Mouse (Mus musculus) stomach, embryonic 15.5 days (tissue): ENCODE measurements around the gene Lpgat1. TPM values are rescaled to one million over a fixed set of nuclear protein-coding genes. Genes with fewer than 3 reads are reported as not detected.

Experiments
- ATAC-seq: fragments of 200-750 bp; cut with Nextera tagmentation; 2 replicates; pipeline ENCODE4 v1.8.0; 2017; ENCODE audit warnings: low read depth, moderate number of reproducible peaks, moderate TSS enrichment; ENCODE audit not compliant: insufficient read depth, low FRiP score
- H3K27ac ChIP-seq: fragments of 300-500 bp; sonication (generic); 2 replicates; pipeline ENCODE4 v1.5.1; 2015; ENCODE audit warnings: mild to moderate bottlenecking, inconsistent platforms
- H3K27me3 ChIP-seq: fragments of 300-500 bp; sonication (generic); replicated peaks from 2 replicates; pipeline ENCODE4 v1.6.1; 2015; ENCODE audit warnings: inconsistent platforms
- H3K36me3 ChIP-seq: fragments of 300-500 bp; sonication (generic); 2 replicates; pipeline ENCODE4 v1.6.1; 2015; ENCODE audit warnings: inconsistent platforms
- H3K4me1 ChIP-seq: fragments of 300-500 bp; sonication (generic); 2 replicates; pipeline ENCODE4 v1.6.1; 2015; ENCODE audit warnings: inconsistent platforms
- H3K4me2 ChIP-seq: fragments of 300-500 bp; sonication (generic); 2 replicates; pipeline ENCODE4 v1.6.1; 2015; ENCODE audit warnings: mild to moderate bottlenecking, inconsistent platforms
- H3K4me3 ChIP-seq: fragments of 300-500 bp; sonication (generic); replicated peaks from 2 replicates; pipeline ENCODE4 v1.5.1; 2015; ENCODE audit warnings: inconsistent platforms
- H3K9ac ChIP-seq: fragments of 300-500 bp; sonication (generic); 2 replicates; pipeline ENCODE4 v1.6.1; 2015; ENCODE audit warnings: inconsistent platforms
- H3K9me3 ChIP-seq: fragments of 300-500 bp; sonication (generic); 2 replicates; pipeline ENCODE4 v1.6.1; 2016; ENCODE audit warnings: inconsistent platforms
- WGBS: fragments of 180-500 bp; shearing (Covaris S2); methylation state at CpG from one replicate; pipeline ENCODE4 v1.1.7; 2015; 5-methylcytosine and 5-hydroxymethylcytosine counted together
- polyA plus RNA-seq: library from polyadenylated mRNA; unstranded; fragments of >200 nt; fragmentation: Nextera tagmentation; extraction: Ambion mirVana; gene quantifications from 2 replicates; pipeline ENCODE4 v1.2.1, GENCODE M21; 2015

Lpgat1 gene
- polyA plus RNA-seq, 1 experiment from 2014 or later = 40.4 TPM

DNA sequence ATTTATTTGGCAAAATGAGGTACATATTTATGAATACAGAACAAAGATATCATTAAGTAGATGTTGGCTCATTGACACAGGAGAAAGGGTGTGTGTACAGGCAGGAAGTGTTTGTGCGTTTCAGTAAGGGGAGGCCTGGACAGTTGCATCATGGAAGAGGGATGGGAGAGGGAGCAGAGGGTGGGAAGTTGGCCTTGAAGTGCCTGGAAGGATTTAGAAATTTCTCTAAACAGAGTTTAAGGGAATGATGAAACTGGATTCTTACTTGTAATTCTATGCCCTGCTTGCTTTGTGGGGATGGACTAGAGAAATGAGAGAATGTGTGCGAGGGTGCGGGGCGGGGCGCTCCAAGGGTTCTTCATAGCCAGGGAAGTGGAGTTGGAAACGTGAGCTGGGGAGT, 20.2 kb downstream of the Lpgat1 start:
- no peak overlapping the region for H3K4me3 ChIP-seq
- 69% methylated on average over 6 of the region's 6 CpGs for WGBS
- H3K4me1 ChIP-seq = no peaks in the 10 kb centered on the region
- H3K9me3 ChIP-seq = no peaks in the 10 kb centered on the region
- H3K27ac ChIP-seq = no peak overlapping the region
- no peak overlapping the region for H3K4me2 ChIP-seq
- no peak overlapping the region for H3K9ac ChIP-seq
- no peak for ATAC-seq
- no peaks in the 10 kb centered on the region for H3K27me3 ChIP-seq
- no peaks in the 10 kb centered on the region for H3K36me3 ChIP-seq

DNA sequence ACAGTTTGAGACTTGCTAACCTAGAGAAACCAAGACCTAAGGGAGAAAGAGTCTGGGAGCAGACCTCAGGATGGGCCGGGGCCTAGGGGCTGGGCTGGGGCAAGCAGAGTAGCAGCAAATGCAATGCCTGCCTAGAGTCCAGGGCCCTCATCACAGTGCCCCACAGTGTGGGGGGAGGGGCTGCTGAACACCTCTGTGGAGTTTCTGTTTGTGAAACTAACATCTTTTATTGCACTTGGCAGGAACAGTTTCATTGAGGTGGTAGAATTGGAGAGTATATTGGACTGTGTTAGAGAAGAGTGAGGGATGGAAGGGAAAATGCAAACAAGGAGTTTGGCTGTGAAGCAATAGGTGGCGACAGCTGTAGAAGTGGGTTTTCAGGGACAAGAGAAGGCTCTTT, 21.1 kb downstream of the Lpgat1 start:
- H3K9me3 ChIP-seq = no peaks in the 10 kb centered on the region
- H3K27ac ChIP-seq = no peak overlapping the region
- no peak overlapping the region for H3K4me3 ChIP-seq
- H3K4me2 ChIP-seq = no peak overlapping the region
- H3K27me3 ChIP-seq = no peaks in the 10 kb centered on the region
- no peaks in the 10 kb centered on the region for H3K4me1 ChIP-seq
- ATAC-seq = no peak
- H3K36me3 ChIP-seq = no peaks in the 10 kb centered on the region
- H3K9ac ChIP-seq = no peak overlapping the region
- WGBS = 84% methylated on average over 2 of the region's 2 CpGs

DNA sequence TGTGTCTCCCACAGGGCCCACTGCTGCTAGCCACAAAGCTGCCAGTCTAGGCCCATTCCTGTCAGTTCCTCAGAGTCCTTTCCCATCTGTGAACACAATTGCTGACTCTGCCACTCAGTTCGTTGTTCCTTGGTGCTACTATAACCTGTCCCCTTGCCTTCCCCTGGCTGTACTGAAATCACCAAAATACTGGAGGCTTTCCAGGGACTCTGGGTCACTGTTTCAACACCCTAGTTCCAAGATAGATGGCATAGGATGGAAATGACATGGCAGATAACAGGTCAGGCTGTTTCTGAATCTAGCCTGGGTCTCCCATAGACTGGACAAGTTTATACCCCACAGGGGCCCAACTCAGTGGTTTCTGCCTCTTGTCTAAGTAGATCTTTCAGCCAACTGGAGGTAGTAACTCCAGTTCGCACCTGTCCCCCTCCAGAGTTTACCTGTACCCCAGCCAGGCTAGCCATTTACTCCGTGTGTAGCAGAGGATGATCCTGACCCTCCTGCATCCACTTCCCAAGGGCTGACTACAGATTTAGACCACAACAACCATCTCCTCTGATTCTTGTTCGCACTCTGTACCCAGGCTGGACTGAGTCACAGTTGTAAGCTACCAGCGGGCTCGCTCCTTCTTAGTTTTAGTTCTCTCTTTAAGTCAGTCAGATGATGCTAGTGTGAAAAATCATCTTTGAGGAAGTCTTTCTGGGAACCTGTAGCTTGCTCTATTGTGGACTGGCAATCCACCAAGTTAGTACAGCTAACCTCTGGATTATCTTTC, 23.1 kb downstream of the Lpgat1 start:
- WGBS = 87% methylated on average over 6 of the region's 6 CpGs
- Histone ChIP-seq H3K4me2 (no peak overlapping the region), H3K4me1 (no peaks in the 10 kb centered on the region), H3K4me3 (no peak overlapping the region), H3K27ac (no peak overlapping the region), H3K9me3 (no peaks in the 10 kb centered on the region), H3K36me3 (no peaks in the 10 kb centered on the region; the same call in 1 of the 2 replicates), H3K27me3 (no peaks in the 10 kb centered on the region), H3K9ac (no peak overlapping the region)
- no peak for ATAC-seq

DNA sequence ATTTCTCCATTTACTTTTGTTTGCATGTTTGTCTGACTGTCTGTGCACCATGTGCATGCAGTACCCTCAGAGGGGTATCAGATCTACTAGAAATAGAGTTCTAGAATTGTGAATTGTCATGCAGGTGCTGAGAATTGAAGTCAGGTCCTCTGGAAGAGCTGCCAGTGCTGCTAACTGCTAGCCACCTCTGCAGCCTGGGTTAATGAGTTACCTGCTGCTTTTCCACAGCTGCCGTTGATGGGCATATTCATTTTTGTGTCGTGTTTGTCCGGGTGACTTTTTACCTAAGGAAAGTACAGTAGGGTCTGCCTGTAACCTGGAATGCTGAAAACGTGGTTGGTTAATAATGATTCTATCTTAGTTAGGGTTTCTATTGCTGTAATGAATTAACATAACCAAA, 24.0 kb downstream of the Lpgat1 start:
- no peaks in the 10 kb centered on the region for H3K9me3 ChIP-seq
- no peak overlapping the region for H3K9ac ChIP-seq
- ATAC-seq = no peak

DNA sequence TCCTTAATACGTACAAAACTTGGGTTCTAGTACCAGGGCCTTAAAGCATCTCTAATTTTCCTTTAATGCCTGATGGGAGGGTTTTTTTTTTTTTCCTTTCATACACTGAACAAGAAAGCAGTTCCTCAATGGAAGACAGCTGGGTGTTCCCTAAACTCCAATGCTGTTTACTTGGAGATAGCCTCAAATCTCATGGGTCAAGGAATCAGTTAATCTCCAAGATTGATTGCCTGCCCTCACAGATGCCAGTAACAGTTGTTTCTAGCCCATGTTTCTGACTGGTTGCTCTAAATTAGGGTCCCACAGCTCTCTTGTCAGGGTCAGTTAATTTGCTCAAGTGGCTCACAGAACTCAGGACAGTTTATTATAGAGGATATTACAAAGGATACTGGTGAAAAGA, 30.8 kb downstream of the Lpgat1 start:
- WGBS = 68% methylated on average over 1 of the region's 1 CpGs
- H3K4me1 ChIP-seq = no peaks in the 10 kb centered on the region

More for the DNA sequence above, 24.0 kb downstream of the Lpgat1 start:
- 59% methylated on average over 4 of the region's 4 CpGs for WGBS
- no peaks in the 10 kb centered on the region for H3K27me3 ChIP-seq
- no peaks in the 10 kb centered on the region; the same call in 1 of the 2 replicates for H3K36me3 ChIP-seq
- H3K27ac ChIP-seq = no peak overlapping the region
- H3K4me1 ChIP-seq = no peaks in the 10 kb centered on the region
- H3K4me2 ChIP-seq = no peak overlapping the region
- no peak overlapping the region for H3K4me3 ChIP-seq

DNA sequence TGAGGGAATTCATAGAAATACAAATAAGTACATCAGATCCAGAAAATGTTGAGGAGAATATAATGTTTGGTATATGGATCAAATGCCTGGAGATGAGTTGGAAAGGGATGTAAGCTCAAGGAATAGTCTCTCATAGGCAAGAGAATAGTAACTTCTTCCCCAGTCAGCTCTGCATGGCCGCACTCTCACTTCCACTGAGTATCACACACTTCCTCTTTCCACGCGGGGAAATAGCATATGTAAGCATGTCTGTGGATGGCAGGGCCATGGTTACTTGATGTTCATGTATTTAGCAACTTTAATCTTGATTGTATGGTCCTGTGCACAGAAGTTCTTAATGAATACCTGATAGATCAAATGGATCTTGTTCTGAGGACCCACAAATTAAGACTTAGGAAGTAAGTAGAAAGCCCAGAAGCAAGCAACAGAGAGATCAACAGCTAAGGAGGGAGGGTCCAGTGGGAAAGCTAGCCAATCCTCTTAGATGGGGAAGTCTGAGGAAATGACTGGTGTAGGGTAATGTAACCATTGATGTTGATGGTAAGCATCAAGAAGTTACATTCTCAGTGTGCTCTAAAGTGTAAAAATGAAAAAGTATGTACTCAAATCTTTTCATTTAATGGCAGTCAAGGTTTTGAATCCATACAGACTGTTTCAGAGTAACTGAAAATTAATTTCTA, 39.0 kb downstream of the Lpgat1 start:
- WGBS = 81% methylated on average over 3 of the region's 3 CpGs
- Histone ChIP-seq H3K9me3 (no peaks in the 10 kb centered on the region), H3K36me3 (peaks cover 9% of the 10 kb centered on the region; the same call in 1 of the 2 replicates)

More for the DNA sequence above, 30.8 kb downstream of the Lpgat1 start:
- ATAC-seq = no peak
- H3K27ac ChIP-seq = no peak overlapping the region
- H3K27me3 ChIP-seq = no peaks in the 10 kb centered on the region
- H3K9ac ChIP-seq = no peak overlapping the region
- no peak overlapping the region for H3K4me2 ChIP-seq
- no peaks in the 10 kb centered on the region; the same call in 1 of the 2 replicates for H3K36me3 ChIP-seq
- H3K9me3 ChIP-seq = no peaks in the 10 kb centered on the region
- H3K4me3 ChIP-seq = no peak overlapping the region

DNA sequence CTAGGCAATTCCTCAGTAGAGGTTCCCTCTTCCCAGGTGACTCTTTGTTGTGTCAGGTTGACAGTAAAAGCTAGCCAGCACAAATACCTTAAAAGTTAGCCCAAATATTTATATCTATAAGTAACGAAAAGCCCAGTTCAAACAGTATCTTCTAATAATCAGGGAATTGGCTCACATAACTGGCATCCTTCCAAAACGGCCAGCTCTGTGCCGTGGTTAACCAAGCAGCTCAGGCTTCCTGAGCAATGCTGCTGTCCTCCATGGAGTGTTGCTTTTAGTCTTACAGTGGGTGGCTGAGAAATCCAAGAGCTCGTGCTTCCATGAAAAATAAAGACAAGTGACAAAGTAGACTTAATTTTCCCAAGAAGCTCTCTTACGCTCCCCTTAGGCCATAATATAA, 56.5 kb downstream of the Lpgat1 start:
- H3K4me3 ChIP-seq = no peak overlapping the region
- no peak for ATAC-seq

More for the DNA sequence above, 39.0 kb downstream of the Lpgat1 start:
- Histone ChIP-seq H3K9ac (no peak overlapping the region), H3K4me3 (no peak overlapping the region), H3K4me2 (no peak overlapping the region), H3K4me1 (no peaks in the 10 kb centered on the region), H3K27me3 (no peaks in the 10 kb centered on the region), H3K27ac (no peak overlapping the region)
- ATAC-seq = no peak

DNA sequence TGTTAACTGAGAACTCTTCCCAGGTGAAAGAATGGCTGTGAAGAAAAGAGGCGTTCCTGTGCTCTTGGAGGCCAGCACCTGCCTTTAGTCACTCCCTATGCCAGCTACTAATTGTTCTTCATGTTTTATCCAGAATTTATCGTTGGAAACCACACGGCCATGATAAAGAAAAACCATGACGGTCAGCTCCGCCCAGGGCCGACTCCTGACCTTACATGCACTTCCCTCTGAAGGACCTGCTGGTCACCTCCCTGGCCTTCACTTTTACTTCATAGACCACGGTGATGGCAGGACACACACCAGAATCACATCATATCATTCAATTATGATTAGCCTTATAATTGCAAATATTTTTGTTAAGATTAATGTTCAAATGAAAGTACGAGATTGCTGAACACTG, 57.5 kb downstream of the Lpgat1 start:
- Histone ChIP-seq H3K4me1 (no peaks in the 10 kb centered on the region), H3K4me2 (no peak overlapping the region), H3K27ac (no peak overlapping the region), H3K4me3 (no peak overlapping the region), H3K9ac (no peak overlapping the region), H3K36me3 (peaks cover 28% of the 10 kb centered on the region), H3K9me3 (no peaks in the 10 kb centered on the region), H3K27me3 (no peaks in the 10 kb centered on the region)
- WGBS = 76% methylated on average over 8 of the region's 8 CpGs
- ATAC-seq = no peak

More for the DNA sequence above, 56.5 kb downstream of the Lpgat1 start:
- Histone ChIP-seq H3K27me3 (no peaks in the 10 kb centered on the region), H3K4me1 (no peaks in the 10 kb centered on the region), H3K9me3 (no peaks in the 10 kb centered on the region), H3K27ac (no peak overlapping the region), H3K4me2 (no peak overlapping the region), H3K9ac (no peak overlapping the region), H3K36me3 (peaks cover 22% of the 10 kb centered on the region)
- WGBS = 47% methylated on average over 5 of the region's 5 CpGs

DNA sequence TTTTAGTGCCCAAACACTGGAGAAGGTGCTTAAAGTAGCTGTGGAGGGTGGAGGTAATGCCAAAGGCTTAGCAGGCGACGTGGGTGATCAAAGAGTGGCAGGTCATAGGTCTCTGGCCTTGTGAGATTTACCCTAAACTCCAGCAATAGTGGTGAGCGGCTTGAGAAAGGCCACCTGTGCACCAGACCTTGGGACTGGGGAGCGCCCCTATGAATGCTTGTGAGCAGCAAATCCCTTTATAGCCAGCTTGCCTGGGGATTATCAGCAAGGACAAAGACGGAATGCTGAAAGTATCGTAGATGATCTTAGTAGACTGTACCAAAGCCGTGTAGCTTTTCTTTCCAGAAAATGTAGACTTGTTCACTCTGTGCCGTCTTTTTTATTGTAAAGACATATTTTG, 59.9 kb downstream of the Lpgat1 start:
- H3K4me2 ChIP-seq = no peak overlapping the region
- no peaks in the 10 kb centered on the region for H3K27me3 ChIP-seq
- peaks cover 29% of the 10 kb centered on the region for H3K36me3 ChIP-seq
- H3K9ac ChIP-seq = no peak overlapping the region
- ATAC-seq = no peak
- no peaks in the 10 kb centered on the region for H3K4me1 ChIP-seq
- no peak overlapping the region for H3K27ac ChIP-seq
- 57% methylated on average over 8 of the region's 8 CpGs for WGBS
- H3K9me3 ChIP-seq = no peaks in the 10 kb centered on the region
- H3K4me3 ChIP-seq = no peak overlapping the region

DNA sequence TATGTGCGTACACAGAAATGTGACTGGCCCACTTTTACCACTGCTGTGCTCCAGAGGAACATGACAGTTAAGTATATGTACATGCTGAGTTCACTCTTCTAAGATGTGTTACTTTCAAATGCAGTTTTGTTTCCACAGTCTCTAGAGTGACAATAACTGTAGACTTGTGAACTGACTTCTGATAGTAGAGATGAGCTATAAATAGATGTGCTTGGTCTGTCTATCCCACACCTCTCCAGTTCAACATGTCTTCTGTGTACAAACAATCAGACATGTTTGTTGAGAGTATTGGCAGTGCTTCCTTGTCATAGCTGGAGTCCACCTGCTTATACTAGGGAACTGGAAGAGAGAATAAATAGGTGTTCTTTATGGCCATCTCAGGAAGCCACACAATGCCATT, 62.8 kb downstream of the Lpgat1 start:
- Histone ChIP-seq H3K4me2 (no peak overlapping the region), H3K9me3 (no peaks in the 10 kb centered on the region), H3K27ac (no peak overlapping the region), H3K9ac (no peak overlapping the region), H3K4me3 (no peak overlapping the region), H3K36me3 (peaks cover 13% of the 10 kb centered on the region; the same call in 1 of the 2 replicates), H3K27me3 (no peaks in the 10 kb centered on the region), H3K4me1 (no peaks in the 10 kb centered on the region)
- no peak for ATAC-seq
- WGBS = 86% methylated on average over 1 of the region's 1 CpGs

DNA sequence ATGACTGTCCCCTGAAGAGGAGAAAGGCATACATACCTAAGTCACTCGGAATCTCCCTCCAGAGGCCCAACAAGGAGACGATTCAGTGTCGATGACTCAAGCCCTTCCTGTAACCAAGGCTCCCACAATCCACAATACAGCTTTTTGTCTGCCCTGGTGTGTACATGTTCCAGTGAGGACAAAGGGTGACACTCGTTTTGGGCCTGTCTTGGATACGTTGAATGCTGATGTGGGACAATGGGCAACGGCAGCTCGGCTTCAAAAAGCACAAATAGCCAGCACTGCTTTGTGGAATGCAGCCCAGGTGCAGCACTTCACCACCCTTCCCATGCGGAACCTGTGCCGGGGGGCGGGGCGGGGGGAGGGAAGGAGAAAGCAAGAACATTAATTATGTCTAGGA, 67.5 kb downstream of the Lpgat1 start:
- no peak overlapping the region; the same call in 1 of the 2 replicates for H3K4me2 ChIP-seq
- no peak overlapping the region for H3K4me3 ChIP-seq
- peak overlapping the region; percentile 63 for H3K27ac ChIP-seq
- H3K36me3 ChIP-seq = peaks cover under 1% of the 10 kb centered on the region; the same call in 1 of the 2 replicates
- no peaks in the 10 kb centered on the region for H3K9me3 ChIP-seq
- 58% methylated on average over 11 of the region's 11 CpGs for WGBS
- no peak for ATAC-seq
- no peaks in the 10 kb centered on the region for H3K4me1 ChIP-seq
- H3K27me3 ChIP-seq = no peaks in the 10 kb centered on the region
- no peak overlapping the region for H3K9ac ChIP-seq

DNA sequence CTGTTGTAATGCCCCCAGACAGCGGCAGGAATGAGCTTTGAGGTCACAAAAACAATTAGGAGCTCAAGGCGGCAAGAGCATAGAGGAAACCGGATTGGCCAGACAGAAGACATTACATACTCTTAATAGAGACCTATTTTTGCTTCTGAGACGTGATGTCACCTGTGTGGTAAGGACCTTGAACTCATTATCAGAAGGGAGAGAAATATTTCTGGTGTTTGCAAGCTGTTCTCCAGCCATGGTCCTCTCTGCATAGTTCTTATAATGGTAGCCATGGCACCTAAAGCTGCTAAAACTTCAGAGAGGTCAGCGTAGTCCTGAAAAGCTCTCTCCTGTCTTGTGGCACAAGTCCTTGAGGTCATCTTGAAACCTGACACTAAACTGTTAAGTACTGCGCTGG, 68.6 kb downstream of the Lpgat1 start:
- Histone ChIP-seq H3K27me3 (no peaks in the 10 kb centered on the region), H3K4me2 (no peak overlapping the region), H3K4me3 (no peak overlapping the region), H3K27ac (no peak overlapping the region), H3K9me3 (no peaks in the 10 kb centered on the region), H3K4me1 (no peaks in the 10 kb centered on the region), H3K36me3 (no peaks in the 10 kb centered on the region), H3K9ac (no peak overlapping the region)
- WGBS = 62% methylated on average over 6 of the region's 6 CpGs
- ATAC-seq = no peak
